Mouse (Mus musculus) retina, adult 2 months (tissue): ENCODE results near the gene Zfp667.
"Not testable (repeated sequence)": the region's sequence is repeated elsewhere in the genome, so short reads cannot be mapped to it uniquely, and the experiment has no call there.

Experiments used
- DNase-seq: peaks from one replicate; pipeline ENCODE4 v3.0.0-alpha.2; 2012; ENCODE audit warnings: low read depth, low spot score

The Zfp667 gene

DNA sequence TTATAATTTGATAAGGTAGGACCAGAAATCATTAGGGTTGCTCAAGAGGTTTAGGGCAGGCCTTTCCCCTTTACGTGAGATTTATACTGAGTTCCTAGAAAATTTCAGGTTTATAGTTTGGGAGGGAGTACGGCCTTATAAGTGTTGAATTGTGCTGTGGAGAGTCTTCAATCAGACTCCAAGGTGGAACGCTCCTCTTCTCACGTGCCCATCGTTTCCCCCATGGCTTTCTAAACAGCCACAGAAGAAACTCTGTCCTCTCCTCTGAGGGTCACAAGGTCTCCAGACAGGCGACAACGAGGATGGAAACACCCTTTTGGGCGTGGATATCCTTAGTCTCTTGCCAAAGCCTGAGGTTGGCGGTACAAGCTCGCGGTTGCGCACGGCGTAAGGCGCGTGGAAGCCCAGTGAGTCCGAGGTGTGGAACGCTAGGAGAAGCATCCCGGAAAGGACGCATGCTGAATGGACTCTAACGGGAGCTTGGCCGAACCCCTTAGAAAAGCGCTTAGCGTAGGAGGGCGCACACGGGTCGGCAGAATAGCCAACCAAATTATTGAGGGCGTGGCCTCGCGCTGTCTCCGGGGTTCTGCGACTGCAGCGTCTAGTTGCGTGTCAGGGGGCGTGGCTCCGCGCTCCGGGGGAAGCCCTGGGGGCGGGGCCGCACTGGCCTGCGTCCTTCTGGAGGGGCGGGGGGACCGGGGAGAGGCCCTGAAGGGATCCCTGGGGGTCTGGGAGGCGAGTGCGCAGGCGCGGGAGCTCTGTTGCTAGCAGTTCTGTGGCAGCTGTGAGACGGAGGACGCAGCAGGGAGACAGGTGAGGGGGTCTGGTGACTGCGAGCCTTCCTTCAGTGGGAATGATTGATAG lies at the start of gene Zfp667:
Gene Zfp667 (plus strand): TSS at position 738 of the 864 bp plus-strand sequence.
- peak; percentile 92 for DNase-seq

DNA sequence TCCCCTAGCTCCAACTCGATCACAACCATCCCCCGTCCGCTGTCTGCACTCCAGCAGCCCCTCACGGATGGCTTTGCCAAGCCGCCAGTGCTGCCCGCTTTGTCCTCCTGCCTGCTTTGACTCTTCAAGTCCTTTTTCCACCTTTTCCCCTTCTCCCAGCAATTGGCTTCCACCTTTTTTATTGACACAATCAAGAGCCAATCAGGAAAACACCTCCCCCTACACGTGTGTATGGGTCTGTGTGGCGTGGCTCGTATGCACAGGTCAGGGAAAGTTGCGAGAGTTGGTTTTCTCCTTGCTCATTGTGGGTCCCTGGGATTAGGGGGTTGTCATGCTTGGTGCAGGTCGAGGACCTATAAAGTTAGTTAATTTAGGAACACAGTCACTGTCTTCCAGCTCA lies 46.6 kb upstream of the Zfp667 start:
- no peak for DNase-seq

DNA sequence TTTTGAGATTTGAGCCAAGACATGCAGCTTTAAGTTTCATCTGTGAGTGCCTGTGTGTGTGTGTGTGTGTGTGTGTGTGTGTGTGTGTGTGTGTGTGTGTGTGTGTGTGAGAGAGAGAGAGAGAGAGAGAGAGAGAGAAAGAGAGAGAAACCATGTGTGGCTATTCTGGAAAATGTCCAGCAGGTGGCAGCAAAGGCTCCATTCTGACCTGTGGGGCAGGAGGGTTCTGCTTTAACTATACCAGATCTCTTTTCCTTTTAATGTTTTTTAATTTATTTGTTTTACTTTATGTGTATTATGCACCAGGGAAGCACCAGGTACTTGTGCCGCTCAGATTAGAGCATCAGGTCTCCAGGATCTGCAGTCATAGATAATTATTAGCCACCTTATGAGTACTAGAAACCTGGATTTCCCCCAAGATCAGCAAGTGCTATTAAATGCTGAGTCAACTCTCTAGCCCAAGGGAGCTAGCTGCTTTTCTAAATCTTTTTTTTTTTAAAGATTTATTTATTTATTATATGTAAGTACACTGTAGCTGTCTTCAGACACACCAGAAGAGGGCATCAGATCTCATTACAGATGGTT lies 45.4 kb upstream of the Zfp667 start:
- DNase-seq, result peak; percentile 26

DNA sequence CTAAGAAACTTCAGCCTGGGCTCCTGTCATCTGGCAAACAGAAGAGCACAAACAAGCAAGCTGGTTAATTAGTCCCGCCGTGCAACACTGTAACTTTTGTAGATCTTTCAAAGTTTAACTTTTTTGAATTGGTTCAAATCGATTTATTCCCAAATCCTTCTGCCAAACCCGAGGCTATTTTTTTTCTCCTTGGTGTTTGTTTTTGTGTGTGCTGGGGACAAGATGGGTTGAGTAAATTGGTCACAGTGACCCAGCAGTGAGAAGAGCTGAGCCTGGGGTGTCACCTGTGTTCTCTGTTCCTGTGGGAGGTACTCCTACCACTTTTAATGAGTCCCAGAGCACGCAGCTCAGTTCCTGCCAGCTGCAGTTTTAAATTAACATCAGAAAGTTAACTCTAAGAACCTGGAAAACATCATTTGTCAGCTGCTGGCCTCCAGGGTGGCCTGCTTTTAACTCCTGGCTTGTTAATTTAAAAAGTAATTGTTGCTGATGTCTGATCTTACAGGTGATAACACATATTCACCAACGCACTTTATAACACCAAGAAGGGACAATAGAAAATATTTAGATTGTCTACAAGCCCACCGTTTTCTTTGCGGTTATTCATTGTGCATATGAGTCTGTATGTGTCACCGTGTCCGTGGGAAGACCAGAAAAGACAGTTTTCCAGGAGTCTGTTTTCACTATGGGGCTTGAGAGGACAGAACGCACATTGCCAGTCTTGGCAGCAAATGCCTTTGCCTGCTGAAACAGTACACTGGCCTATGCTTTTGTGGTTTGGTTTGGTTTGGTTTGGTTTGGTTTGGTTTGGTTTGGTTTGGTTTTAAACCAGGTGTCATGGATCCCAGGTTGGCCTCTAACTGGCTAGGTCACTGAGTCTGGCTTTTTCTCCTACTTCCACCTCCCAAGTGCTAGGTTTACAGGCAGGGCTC lies 41.8 kb upstream of the Zfp667 start:
- no peak for DNase-seq

DNA sequence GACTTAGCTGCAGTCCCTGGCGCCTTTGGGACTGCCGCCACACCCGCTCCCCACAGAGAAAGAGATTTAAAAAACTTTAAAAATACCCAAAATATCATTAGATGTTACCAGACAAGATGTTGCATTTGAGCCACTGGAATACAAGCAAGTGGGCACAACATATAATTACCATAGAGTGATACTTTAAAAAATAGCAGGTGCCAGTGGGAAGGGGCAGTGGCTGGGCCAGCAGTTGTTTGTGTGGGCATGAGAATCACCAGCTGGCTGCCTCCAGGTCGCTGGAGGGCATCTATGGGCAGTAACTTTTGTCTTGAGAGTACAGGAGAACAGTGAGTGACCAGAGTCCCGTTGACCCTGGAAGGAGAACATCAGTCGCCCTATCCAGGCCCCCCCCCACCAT lies 34.0 kb upstream of the Zfp667 start, which contains the start of gene Epp13:
Gene Epp13 (plus strand): TSS at position 301 of the 400 bp plus-strand sequence.
- DNase-seq, result no peak

DNA sequence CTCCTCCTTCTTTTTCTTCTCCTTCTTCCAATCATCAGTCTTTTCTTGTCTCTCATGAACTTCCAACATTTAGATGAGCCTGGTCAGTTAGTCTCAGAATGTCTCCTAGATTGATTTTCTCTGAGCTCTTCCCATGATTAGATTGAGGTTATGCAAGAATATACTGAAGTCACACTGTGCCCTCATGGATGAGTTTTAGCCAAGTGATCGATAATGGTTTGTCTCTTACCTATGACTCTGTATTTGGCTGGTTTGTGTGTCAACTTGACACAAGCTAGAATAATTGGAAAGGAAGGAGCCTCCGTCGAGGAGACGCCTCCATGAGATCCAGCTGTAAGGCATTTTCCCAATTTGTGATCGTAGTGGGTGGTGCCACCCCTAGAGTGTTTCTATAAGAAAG lies 31.9 kb upstream of the Zfp667 start:
- DNase-seq, result no peak

DNA sequence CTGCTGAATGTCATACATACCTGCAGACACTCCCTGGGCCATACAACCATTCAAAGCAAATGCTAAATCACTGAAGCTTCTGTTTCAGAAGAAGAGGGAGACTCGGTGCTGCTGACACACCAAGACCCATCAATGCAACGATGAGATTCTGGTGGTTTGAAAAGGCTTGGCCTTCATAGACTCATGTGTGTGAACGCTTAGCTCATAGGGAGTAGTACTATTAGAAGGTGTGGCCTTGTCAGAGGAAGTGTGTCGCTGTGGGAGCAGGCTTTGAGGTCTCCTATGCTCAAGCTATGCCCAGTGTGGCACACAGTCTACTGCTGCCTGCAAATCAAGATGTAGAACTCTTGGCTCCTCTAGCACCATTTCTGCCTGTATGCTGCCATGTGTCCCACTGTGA lies 29.0 kb upstream of the Zfp667 start:
- no peak for DNase-seq

DNA sequence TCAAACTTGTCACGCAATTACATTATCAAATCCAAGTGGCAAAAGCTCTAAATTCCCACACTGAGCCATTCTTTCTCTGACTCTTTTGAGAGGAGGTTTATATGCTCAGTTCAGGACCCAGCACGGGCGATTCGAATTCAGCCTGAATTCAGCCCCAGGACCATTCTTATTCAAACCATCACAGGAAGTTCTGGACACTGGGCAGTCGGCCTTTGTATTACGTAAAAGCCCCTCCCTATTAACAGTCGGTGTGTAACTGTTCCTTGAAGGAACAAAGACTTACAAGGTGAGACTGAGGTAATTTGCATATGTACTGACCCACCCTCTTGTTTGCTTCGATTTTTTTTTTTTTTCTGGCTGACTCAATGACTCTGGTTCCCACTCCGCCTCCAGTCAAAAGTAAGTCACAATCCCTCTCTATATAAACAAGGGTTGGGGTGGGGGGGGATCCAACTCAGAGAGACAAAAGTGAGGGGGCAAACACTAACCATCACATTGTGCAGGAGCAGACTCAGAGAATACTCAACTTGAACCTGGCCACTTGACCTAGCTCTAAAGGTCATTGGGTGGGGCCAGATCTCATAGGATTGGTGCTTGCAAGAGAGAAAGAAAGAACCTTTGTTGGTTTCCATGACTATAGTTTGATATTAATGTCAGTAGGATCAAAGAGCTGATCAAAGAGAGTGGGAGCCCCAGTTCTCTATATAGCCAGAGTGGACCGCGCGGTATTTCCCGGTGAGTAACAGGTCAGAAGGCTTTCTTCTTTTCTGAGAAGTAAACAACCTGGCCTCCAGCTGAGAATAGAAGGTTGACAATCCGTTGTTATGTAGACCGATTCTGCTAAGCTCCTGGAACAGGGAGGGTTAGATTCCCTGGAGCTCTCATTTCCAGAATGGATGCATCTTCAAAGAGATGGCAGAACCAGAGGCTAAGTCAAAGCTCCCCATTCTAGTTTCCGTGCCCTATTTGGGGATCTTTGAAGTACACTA lies 27.9 kb upstream of the Zfp667 start:
- DNase-seq, result no peak

DNA sequence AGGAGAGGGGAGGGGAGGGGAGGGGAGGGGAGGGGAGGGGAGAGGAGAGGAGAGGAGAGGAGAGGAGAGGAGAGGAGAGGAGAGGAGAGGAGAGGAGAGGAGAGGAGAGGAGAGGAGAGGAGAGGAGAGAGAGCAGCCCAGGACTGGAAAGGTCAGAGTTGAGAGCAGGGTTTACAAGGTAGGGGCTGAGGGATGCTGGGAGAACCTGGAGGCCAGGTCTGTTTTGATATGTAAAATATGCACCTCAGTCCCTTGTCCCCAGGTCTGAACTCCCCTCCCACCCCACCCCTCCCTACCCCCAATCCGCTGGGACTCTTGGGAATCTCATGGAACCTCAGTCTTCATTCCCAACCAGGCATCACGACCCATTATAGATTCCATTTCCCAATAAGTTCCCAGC lies 26.4 kb upstream of the Zfp667 start:
- DNase-seq, result not testable (repeated sequence)

DNA sequence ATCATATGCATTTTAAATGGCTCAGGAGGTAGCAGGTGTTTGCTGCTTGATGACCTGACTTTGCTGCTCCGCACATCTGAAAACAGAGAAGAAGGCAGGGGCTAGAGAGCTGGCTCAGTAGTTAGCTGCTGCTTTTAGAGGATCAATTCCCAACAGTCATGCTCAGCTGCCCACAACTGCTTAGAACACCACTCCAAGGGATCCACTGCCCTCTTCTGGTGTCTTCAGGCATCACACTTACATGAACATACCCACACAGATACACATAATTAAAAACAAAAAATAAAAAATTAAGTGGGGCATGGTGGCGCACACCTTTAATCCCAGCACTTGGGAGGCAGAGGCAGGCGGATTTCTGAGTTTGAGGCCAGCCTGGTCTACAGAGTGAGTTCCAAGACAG lies 24.3 kb upstream of the Zfp667 start:
- no peak for DNase-seq

DNA sequence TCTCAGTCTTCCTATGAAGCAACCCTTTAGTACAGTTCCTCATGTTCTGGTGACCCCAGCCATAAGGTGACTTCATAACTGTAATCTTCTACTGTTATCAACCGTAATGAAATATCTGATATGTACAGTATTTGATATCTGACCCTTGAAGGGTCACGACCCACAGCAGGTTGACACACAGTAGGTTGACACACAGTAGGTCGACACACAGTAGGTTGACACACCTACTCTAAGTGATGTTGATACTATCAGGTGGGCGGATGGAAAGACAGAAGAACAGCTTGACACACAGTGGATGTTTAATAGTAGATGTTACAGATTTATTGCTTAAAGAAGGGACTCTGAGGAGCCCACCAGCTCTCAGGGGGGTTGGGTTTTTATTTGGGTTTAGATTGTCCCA lies 23.4 kb upstream of the Zfp667 start:
- no peak for DNase-seq

DNA sequence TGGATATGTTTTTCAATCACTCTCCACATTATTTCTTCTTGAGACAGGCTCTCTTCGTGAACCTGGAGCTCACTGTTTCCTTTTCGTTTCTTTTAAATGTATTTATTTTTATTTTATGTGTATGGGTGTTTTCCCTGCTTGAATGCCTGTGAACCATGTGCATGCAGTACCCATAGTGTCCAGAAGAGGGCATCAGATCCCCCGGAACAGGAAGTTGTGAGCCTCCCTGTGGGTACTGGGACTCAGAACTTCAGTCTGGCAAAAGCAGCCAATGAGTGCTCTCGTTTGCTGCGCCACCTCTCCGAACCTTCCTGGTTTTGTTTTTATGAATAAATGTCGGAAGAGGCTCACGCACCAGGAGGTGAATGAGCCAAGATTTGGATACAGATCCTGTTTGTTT lies 20.7 kb upstream of the Zfp667 start:
- DNase-seq, result no peak

DNA sequence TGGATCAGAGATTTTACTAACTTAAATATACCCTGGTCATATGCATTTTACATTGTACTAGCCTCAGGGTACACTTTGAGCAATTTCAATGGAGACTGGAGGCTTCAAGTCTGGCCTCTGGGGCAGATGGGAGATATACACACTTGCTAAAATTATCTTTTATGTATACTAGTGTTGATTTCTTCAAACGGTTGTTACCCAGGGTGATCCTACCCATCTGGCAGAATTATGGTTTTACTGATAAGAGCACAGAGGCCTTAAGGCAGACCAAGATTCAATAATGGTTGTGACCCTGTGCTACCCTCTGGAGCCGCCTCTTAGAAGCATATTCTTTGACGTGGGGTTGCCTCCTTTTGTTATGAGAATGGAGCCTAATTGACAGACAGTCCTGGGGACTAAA lies 8.5 kb upstream of the Zfp667 start:
- DNase-seq, result no peak

DNA sequence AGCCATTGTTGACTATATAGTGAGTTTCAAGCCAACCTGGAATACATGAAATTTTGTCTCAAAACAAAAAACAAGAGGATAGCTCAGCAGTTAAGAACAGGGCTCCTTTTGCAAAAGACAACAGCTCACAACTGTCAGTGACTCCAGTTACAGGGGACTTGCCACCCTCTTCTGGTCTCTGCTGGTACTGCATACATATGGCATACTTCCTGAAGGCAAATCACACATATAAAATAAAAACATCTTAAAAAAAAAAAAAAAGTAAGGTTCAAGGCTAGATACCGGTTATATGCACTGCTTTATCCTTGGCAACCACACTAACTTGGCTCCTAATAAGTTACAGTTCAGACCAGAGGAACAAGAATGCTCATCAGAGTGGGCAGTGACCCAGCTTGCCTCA lies 3.6 kb upstream of the Zfp667 start:
- peak; percentile 68 for DNase-seq

DNA sequence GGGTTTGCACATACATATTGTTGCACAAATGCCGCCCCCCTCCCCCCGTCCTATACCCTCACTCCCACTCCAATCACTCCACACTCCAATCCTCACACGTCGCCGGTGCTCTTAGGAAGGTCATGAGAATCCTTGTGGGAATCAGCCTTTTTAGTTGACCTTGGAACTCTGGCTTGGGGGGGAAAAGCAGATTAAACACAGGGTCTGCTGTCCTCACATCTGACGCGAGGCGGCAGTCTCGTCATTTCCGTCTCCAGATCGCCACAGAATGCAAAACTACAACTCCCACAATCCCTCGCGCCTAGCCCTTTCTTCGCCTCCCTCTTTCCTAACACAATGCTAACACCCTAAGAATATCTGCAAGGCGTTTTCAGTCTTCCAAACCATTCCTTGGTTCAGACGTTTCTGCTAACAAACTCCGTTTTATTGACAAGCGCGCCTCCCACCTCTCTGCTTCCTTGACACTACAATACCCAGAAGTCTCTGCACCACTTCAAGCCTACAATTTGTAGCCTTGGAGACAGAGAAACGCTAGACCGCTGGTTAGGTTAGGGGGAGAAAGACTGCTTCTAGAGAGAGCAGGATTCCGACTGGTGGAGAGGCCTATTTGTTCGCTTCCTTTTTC lies 2.8 kb upstream of the Zfp667 start:
- peak; percentile 74 for DNase-seq

DNA sequence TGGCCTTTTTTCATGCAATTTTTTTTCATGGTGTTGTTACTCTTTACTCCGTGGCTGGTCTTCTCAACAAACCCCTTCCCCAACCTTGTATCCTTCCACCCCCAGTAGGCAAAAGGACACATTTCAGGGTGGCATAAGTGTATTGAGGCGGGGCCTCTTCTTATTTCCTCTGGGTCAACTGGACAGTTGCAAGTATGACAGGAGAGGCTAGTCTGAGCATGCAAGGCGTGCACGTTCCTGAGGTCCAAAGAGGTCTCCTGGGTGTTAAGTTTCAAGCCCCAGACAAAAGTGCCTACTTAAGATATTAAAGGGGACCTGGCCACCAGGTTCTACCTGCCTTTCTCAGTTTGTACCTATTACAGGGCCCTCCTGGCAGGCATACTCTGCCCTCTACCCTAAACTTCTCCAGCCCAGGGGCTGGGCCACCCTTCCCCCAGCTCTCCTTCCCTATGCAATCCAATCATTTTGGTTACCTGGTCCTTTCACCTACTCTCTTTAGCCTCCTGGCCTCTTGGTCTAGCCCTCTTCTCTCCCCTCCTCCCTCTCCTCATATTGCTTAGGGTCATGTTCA lies 1.9 kb upstream of the Zfp667 start:
- DNase-seq, result no peak

DNA sequence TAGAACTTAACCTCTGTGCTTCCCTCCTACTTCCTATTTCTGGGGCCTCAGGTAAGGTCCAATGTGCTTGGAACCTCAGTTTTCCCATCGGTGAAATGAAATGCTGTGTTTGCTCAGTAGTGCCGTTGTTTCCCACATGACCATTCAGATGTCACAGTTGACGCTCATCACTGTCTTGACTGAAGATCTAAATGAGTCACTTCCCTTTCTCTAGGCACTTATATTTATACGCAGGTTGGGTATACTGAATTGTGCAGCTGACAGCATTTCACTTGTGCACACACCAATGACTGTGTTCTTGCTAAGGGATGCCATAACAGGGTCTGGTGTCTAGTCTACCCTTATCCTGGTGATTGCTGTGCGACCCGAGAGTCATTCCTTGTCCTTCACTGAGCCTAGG lies 1.0 kb upstream of the Zfp667 start:
- DNase-seq, result no peak

DNA sequence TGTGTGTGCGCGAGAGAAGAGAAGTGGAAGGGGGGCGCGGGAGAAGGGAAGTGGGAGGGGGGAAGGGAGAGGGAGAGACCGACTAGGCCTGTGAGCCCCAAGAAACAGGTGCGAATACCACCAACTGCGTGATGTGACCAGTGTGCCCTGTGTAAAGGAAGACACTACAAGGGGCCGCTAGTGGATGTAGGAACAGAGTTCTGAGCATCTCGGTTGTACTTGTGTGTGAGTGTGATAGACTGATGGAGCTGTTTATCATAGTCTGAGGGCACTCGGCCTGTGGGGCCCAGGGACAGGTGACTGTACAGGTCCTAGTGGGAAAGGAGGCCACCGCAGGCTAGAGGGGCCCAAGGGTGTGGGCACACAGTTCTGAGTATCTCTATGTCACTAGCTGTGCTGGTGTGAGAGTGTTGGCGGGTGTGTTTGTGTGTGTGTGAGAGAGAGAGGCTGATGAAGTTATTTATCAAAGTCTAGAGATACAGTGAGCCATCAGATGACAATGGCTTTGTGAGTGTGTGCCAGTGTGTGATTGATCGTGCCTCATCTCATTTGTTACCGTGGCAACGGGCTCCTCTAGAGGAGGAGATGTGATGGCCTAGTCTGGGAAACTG lies 647 bp downstream of the Zfp667 start:
- DNase-seq, result no peak

DNA sequence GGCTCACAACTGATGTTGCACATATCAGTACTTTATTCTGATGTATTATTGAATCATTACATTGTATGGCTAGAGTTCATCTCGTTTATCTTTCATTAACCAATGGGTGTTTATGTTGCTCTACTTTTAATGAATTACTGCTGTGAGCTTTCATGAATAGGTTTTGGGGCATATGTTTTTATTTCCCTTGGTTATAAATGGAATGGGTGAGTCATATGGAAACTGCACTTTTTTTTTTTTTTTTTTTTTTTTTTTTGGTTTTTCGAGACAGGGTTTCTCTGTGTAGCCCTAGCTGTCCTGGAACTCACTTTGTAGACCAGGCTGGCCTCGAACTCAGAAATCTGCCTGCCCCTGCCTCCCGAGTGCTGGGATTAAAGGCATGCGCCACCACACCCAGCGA lies 4.7 kb downstream of the Zfp667 start:
- not testable (repeated sequence) for DNase-seq

DNA sequence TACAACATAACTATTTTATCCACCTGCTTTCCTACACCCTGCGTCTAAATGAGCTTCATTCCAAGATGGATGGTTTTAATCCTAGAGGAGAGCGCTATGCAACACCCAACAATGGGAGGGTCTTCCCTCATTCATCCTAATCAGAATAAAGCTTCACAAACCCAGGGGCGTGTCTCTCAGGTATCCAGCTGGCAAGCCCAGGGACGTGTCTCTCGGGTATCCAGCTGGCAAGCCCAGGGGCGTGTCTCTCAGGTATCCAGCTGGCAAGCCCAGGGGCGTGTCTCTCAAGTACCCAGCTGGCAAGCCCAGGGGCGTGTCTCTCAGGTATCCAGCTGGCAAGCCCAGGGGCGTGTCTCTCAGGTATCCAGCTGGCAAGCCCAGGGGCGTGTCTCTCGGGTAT lies 14.4 kb downstream of the Zfp667 start:
- DNase-seq, result not testable (repeated sequence)
